1 mouse cellular context compared by ENCODE assay signal in genomic region chrX:73684978-73685377, GRCm38 (mm10).
TF ChIP-seq lines count a peak whose summit lies in the region.

No protein-coding gene starts in this region.

TF ChIP-seq in ES-E14, 5 proteins besides CTCF, POLR2A, EP300 and RAD21 (continued from another document):
- no peak for TF ChIP-seq ZC3H11A (IDR thresholded peaks at IDR 0.05; ENCODE audit: borderline replicate concordance, low read depth, low read length)
